Mouse (Mus musculus) fat pad, adult 2 months (tissue): ENCODE measurements around the gene 2310022B05Rik.

Experiments
- DNase-seq: peaks from one replicate; pipeline ENCODE4 v3.0.0-alpha.2; 2011; ENCODE audit warnings: low read depth, low spot score; ENCODE audit errors: extremely low read depth

The 2310022B05Rik gene

DNA sequence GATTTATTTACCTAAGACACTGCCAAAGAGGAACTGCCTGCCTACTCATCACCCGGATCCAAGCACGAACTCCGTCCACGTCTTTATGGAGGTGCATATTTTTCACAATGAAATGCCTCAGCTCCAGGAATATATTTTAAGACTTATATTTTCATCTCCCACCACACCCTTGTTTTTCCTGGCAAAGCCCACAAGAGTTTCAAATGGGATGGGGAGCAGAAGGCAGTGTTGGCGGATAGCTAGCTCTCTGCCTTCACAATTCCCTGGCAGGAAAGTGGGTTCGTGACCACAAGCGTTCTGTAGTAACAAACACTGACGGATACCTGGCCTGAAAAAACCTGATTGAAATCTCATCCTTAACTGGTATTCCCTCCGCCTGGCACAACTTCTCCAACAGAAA is 1.4 kb downstream of the 2310022B05Rik start:
- no peak for DNase-seq

DNA sequence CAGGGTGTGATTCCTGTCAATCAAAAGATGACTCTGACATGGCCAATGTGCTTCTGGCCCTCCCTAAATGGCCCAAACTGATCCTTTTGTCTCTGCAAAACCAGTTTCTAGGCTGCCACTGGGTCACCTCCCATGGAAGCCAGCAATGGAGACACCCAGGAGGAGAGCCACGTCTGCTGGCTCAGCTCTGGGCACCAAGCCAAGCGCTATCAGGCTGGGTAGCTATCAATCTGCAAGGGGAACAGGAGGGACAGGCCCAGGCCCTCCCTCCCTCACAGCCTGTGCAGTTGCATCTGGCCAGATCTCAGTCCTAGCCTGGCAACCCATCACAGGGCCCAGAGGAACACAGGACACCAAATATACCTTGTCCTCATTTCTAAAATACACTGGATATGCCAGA is 4.8 kb downstream of the 2310022B05Rik start:
- DNase-seq, result no peak

DNA sequence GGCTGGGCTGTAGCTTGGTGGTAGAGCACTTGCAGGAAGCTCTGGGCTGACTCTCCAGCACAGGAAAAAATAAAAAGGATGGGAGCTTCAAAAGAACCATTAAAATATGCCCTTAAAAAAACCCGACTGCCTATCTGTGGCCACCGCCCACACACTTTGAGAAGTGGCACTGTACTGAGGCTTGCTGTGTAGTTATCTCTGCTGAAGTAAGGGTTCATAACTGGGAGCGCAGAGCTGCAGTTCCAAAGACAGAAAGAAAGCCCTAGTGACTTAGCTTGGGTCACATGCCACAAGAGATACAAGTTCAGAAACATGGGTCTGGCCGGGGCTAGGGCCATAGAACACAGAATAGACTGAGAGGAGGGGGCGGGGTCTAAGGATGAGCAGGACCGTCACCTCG is 5.2 kb downstream of the 2310022B05Rik start:
- no peak for DNase-seq

DNA sequence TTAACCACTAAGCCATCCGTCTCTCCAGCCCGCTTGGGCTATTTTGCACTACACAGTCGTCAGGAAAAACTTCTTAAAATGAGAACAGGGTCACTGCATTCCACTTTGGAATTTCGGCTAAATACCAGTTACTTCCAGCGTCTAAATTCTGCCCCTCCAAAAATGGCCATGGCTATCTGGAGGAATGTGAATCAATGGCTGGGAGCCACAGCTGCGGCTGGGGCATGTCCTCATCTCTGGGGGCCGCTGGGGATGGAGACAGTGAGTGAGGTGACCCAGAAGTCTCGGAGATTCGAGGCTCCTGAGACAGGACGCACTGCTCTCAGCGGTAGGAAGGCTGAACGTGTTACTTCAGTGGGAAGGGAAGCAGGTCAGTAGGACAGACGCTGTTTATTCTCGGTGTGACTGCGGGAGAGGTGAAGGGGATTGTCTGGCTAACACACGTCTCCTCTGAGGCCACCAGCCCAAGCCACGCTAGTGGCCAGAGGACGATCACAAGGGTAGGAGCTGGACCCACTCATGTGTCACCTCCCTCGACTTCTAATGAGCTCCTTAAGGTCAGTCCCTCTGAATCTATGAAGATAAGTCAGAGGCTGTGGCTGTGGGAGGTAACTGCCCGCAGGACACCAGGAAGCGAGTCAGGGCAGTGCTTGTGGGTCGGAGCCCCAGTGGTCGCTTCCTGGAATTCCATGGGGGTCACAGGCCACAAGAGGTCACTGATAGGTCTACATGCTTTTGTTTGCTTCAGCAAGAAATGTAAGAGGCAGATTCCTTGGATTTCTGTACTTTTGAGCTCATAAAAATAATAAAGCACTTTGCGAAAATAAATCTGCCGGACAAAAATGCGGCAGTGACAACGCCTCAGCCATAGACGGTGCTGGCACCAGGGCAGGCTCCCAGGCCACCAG is 9.3 kb downstream of the 2310022B05Rik start:
- DNase-seq, result no peak

DNA sequence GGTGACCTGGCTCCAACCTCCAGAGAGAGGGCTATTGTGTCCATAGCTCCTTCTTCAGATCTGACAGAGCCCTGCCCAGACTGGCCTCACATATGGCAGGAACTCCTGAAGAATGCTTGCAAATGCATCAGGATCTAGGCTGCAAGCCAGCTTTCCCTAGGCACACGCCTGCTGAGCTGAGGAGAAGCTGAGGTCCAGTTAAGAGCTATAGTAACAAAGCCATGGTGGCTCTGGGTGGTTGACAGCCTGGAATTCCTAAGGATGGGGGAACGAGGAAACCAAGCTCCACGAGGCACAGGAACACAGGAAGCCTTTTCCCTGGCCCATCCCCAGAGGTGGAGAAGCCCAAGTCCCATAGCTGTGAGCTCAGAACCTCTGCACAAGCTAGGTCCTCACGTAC is 10.6 kb downstream of the 2310022B05Rik start:
- no peak for DNase-seq

DNA sequence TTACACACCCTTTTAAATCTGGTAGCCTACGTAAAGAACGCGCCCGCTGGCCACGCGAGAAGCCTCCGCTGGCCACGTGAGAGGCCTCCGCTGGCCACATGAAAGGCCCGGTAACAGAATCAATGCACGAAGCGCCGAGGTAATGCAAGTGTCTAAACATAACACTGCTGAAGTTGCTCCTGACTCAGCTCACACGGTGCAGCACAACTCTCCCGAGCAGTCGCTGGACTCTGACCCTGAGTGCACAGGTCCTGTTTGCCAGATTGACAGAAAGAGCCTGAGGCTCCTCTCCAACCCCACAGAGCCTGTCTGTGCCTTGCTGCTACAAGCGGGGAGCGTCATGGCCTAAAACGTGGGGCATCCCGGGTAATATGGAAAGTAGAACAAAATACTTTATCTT is 11.4 kb downstream of the 2310022B05Rik start:
- no peak for DNase-seq

DNA sequence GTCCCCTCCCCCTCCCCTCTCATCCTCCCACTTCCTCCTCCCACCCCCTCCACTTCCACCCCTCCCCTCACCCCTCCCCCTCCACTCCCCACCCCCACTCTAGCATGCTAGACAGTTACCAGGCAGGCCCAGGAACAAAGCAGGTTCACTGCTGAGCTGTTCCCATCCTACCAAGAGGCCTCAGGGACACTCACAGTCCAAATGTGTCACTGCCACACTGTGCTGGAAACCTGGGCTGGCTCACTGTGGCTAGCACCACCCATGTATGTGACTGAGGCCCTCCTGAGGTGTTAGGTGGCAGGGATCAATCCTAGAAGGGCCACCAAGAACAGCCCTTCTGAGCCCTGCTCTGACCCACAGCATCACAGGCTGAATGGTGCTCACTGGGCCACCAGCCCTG is 14.9 kb downstream of the 2310022B05Rik start:
- no peak for DNase-seq

DNA sequence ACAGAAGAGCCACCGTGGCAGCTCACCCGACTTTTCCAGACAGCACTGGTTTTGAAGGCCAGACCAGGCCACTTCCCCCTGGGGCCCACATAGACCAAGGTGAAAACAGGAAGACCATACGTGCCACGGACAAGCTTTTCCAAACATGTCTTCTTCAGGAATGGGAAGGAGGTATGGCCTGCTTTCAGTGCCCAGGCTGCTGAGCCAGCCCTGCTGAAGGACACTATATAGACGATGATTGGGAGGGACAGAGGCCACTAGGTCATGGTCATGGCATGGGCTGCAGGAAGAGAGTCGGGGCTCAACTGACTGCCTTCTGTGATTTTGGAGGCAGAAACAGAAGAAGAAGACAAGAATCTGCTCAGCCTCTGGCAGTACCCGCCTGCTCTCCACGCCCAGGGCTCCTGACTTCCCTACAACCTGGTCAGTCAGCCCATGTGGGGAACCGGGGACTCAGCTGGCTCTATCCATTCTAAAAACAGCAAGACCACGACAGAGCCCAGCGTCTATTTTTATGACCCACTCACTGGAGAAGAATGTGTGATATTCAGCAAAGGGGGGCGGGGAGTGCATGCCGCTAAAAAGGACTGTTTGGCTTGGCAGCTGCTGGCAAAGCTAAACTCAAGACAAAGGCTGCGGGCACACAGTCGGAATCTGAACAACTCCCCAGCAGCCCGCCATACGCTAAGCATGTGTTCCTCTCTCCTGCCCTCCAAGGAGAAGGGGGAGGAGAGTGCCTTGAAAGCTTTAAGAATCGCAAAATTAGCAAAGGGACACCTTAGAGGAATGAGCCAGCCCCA is 19.4 kb downstream of the 2310022B05Rik start:
- no peak for DNase-seq

DNA sequence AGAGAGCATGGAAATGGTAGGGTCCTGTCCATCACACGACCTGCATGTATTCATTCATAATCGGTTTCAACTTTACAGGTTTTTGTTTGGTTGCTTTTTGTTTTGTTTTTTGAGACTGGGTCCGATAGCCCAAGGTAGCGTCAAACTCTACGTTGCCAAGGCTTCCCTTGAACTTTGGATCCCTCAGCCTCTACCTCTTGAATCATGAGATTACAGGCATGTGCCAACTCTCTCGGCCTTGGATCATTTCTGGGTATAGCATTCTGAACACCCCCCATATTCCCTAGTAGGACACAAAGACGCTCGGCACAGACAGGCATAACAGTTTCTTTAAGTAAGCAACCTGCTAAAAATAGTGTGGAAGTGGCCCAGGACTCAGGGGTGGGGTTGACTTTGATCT is 21.6 kb downstream of the 2310022B05Rik start:
- no peak for DNase-seq

DNA sequence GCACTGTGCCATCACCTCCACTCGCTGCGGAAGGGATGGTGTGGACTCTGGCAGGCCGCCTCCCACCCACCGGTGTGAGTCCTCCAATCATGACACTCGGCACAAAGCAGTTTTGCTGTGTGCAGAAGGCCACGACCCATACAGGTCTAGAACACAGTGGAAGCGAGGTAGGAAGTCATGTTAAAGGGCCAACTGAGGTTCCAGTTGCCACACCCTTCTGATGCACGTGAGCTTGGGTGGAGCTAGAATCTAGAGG is 28.0 kb downstream of the 2310022B05Rik start:
- no peak for DNase-seq

DNA sequence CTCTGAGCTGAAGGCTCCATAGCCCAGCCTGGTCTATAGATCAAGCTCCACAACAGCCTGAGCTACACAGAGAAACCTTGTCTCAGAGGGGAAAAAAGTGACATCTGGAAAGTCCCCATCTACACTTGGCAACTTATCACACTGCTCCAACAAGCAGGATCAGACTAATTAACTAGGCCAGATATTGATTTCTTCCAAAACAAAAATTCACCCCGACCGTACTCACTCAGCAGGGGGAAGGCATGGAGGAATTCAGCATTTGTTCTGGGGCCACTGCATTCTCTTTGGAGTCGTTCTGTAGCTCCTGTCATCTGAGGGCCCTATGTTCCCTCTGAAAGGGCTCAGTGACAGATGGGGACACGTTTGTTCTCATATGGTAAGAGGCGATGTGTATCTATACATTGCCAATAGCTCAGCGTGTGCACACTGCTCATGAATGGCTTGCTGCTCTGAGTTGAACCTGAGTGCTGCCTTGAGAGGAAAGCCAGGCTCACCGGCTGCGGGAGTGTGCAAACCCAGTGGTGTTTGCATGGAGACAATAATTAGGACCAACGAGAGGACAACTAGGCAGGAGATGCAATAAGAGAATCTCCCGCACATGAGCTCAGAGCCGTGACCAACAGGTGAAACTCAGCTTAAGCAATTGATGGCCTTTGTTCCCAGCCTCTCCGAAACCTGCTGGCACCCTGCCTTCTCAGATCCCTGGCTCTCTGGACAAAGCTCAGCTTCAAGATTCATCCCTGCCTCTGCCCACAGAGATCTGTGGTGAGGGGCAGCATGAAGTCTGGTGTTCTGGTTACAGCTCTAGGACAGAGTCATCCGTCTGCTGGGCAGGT is 28.5 kb downstream of the 2310022B05Rik start:
- DNase-seq, result no peak

DNA sequence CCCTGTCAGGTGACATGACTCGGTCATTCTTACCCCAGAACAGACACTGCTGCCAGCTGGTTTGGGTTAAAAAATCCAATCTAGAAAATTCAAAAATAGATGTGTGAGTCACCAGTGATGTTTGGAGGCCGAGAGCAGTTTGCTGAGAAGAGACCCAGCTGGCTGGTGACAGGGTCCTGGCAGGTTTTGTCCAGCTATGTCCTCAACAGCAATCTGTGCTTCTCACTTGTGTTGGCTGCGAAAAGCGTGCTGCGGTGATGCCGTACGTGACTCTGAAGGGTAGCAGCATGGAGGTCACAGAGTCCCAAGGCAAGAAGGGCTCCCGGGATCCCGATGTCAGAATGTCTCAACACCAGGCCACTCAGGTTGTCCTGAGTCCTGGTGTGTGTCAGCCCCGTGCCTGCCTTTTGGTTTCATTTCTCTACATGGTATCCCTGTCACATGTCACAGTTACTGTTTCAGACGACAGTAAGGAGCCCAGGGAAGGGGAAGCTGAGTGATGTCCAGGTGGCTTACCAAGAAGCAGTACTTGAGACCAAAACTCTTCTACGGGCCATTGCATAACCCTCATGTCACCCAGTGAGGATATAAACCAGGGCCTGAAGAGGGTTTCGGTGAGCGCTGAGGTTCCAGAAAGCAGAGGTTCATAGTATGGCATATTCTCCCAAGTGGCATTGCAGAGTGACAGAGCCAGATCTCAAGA is 30.0 kb downstream of the 2310022B05Rik start:
- no peak for DNase-seq

DNA sequence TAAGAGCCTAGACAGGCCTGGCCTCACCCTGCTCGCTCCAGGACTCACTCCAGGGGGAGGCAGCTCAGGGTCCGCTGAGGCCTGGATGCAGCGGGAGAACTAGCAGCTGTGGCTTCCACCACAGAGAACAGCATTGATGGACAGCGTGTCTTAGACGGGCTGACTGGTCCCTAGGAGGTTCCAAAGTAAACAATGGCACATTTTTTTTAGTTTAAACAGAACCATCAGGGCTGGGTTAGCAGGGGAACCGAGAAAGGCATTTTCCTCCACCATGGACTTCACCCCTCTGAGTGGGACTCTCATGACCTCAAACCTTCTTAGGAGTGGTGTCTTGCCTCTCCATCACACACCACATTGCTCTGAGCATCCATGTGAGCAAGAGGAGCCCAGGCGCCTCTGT is 31.2 kb downstream of the 2310022B05Rik start:
- DNase-seq, result no peak

DNA sequence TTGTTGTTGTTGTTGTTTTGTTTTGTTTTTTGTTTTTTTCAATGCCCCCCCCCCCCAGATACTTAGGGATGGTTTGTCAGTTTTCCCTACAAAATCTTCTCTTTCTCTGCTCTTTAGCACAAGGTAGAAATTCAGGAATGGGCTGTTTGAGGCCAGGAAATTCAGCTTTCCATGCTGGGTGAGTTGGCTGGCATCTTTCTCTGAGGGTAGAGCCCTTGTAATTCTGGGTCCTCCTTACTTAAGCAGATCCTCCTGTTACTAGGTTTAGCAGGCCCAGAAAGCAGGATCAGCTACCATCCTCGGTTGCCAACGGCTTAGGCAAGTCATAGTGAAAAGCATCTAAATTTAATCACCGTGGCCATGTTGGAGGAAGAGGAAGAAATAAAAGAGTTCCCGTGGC is 32.3 kb downstream of the 2310022B05Rik start:
- DNase-seq, result no peak

DNA sequence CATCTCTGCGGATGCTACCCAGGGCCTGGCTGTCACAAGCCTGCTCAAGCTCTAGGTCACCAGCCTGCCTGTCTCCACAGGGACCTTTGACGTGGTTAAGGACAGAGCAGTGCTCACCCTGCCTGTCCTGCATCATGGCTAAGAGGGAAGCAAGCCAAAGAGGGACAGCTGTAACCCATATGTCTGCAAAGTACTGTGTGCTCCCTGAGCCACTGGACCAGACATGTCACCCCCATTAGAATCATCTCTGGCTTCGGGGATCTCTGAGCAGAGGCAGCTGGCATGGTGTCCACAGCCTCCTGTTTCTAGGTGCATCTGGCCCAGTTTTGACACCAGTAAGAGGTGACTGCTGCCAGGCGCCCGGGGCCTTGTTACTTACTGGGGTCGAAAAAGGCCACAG is 32.7 kb downstream of the 2310022B05Rik start:
- no peak for DNase-seq

DNA sequence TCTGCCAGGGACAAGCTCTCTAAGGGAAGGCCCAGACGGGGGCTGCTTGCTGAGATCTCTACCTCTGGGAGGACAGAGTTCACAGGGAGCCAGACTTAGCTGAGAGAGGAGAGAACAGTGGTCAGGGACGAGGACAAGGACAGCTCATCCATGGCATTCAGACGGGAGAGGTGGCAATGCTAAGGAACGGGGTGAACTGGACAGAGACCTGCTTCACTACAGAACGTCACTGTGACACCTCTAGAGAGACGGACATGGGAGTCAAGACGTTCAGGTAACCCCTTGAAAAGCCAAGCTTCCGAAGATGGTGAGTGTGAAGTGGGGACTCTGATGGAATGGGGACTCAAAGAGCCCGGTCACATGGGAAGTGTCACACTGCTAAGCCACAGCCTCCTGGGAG is 36.9 kb downstream of the 2310022B05Rik start:
- DNase-seq, result no peak

DNA sequence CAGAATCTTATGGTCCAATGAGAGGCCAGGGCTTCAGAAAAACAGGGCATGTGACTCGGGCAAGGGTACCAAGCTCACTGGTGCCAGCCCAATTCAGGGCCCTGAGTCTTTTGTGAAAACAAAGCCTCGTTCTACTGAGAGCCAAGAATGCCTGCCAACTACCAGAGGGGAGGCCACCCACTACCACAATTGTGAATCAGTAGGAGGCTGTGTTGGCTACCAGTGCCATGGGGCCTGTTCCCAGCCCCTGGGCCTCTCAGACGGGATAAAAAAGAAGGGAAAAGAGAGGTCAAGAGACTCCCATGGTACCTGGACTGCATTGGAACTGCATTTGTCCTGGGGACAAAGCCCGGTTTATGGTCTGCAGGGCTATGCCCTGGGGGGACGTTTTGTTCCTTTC is 41.9 kb downstream of the 2310022B05Rik start:
- no peak for DNase-seq

DNA sequence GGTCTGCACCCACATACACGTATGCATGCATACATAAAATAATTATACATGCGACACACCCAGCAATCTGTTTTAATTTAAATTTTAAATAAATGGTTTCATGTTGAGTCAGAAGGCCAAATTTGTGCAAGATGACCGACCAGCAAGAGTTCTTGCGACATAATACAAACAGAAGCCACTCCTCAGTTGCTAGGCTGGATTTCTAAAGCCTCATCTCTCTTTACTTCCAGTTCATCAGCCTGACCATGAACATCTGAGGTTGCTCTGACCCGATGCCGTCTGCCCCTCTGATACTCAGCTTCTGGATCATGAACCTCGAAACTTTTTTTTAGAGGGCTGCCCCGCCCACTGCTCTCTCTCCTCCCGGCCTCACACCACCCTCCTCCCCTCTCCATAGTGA is 44.9 kb downstream of the 2310022B05Rik start:
- DNase-seq, result no peak

DNA sequence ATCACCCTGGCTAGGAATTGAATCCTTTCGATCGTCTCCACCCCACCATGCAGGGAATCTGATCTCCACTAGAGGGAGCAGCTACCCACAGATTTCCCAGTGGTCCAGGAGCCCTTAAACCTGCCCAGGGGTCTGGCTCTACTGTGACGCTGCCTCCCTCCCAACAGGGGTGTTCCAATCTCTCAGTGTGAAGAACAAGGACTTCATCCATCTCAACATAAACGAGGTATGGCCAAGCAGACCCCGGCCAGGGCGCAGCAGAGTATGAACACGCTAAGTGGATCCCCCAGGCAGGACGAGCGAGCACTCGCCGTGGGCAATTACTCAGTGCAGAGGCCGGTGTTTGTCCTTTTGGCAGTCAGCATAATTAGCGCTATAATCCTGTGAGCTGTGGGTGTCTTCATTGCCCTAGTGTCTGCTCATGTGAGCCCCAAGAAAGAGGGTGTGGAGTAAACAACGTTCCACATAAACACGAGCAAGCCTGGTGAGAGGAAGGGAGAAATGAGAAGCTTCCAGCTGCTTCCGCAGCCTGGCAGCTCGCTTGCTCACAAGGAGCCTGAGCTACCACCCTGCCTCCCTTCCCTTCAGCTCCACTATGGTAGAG is 45.8 kb downstream of the 2310022B05Rik start:
- no peak for DNase-seq

DNA sequence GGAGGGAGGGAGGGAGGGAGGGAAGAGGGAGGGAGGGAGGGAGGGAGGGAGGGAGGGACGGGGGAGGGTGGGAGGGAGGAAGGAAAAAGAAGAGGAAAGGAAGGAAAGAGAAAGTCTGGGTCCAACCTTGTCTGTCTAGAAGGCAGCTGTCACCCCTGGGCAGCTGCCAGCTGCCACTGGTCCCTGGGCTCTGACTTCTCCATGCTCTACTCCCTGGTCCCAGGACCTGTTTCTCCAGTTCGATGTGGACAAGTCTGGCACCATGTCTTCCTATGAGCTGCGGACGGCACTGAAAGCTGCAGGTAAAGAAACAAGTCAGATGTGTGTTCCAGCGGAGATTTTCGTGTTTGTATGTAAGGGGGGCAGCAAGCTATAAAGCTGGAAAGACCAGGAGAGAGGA is 48.8 kb downstream of the 2310022B05Rik start:
- DNase-seq, result no peak

DNA sequence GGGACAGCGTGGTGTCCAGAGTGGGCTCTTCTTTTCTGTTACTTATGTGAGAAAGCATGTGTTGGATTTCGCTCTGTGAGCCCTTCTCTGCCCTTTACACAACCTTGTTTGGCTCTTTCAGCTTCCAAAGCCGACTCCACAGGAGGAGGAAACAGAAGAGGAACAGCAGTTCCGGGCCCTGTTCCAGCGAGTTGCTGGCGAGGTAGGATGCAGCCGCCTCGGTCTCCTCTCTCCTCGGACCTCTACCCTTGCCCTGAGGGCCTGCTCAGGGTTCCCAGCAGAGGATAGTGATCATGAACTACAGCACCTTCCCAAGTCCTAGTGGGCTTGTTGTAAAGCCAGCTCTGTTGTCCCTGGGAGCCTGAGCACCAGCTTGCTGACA is 54.2 kb downstream of the 2310022B05Rik start:
- no peak for DNase-seq
